Mouse (Mus musculus): ENCODE measurements around the gene Sema5b. TPM values are rescaled to one million over a fixed set of nuclear protein-coding genes. Genes with fewer than 3 reads are reported as not detected.

The Sema5b gene
- polyA plus RNA-seq, 1 experiment from 2014 or later = 6.4 TPM

DNA sequence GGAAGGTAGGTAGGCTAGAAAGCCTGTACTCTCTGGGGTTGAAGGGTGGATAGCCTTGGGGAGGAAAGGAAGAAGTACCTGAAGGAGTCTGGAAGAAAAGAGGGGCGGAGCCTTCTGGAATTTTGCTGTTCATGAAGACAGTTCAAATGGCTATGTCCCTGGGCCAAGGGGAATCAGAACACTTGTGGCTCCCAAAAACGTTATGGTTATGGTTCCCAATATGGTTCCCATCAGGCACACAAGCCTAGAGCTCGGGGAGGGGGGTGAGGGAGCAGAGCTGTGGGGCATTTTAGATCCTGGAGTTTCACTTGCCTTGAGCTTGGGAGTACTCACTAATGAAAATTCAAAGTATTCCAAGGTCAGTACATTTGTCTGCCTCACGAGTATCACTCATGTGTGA is 123.9 kb downstream of the Sema5b start:
- Histone ChIP-seq H3K9me3 (no peaks in the 10 kb centered on the region), H3K4me1 (peaks cover 7% of the 10 kb centered on the region), H3K4me2 (replicated peaks) (no peak overlapping the region), H3K27ac (no peak overlapping the region), H3K27me3 (peaks cover 22% of the 10 kb centered on the region), H3K4me3 (no peak overlapping the region), H3K36me3 (no peaks in the 10 kb centered on the region), H3K9ac (no peak overlapping the region)
- 79% methylated on average over 4 of the region's 4 CpGs for WGBS
- no peak for ATAC-seq (ENCODE audit: low FRiP score, low read depth)

DNA sequence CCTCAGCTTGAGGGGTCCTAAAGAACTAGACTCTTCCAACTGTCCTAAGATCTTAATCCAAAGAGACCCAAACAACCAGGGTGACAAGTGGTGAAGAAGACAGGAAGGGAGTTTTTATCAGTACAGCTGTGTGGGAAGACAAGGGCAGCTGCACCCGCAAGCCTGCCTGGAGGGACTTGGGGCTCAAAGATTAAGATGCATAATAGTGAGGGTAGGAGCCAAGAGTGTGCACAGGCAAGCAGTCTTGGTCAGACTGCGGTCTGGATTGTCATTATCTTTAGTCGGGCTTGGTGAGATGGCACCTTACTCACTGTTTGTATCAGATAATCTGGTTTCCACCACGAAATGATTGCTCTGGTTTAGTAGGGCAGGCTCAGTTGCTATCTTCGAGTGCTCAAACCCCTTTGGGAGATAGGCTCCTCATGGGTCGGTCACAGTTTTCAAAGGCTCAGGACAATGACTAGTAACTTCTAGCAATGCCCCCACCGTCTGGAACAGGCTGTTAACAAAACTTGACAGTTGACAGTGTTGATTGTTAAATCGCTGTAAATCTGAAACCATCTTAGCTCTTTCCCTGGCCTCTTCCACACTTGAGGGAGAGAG is 136.7 kb downstream of the Sema5b start:
- Histone ChIP-seq H3K4me2 (replicated peaks) (no peak overlapping the region), H3K27me3 (no peaks in the 10 kb centered on the region), H3K9me3 (no peaks in the 10 kb centered on the region), H3K9ac (no peak overlapping the region), H3K36me3 (no peaks in the 10 kb centered on the region), H3K4me3 (no peak overlapping the region), H3K27ac (no peak overlapping the region), H3K4me1 (peaks cover 13% of the 10 kb centered on the region; the same call in 1 of the 2 replicates)
- no peak for ATAC-seq (ENCODE audit: low FRiP score, low read depth)
- WGBS = 83% methylated on average over 8 of the region's 8 CpGs

DNA sequence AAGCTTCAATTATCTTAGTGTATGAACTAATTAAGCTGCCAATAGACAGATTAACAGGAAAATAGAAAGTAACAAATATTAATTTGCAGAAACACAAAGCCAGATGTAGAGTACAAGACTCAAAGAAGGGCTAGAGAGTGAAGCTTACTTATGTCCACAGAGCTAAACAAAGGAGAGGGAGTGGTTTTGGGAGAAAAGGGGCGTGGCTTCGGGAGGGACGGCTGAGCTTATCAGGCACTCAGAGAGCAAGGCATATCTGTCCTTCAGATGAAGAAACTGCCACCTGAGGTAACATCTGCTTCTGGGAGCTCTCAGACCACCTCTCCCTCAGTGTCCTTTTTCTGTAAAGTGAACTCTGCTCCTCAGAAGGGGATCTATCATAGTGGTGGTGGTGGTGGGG is 137.5 kb downstream of the Sema5b start:
- no peak overlapping the region for H3K9ac ChIP-seq
- H3K27ac ChIP-seq = no peak overlapping the region
- peaks cover 13% of the 10 kb centered on the region; the same call in 1 of the 2 replicates for H3K4me1 ChIP-seq
- no peaks in the 10 kb centered on the region for H3K9me3 ChIP-seq
- WGBS = 28% methylated on average over 3 of the region's 3 CpGs
- no peak overlapping the region for H3K4me2 ChIP-seq (replicated peaks)
- no peak for ATAC-seq (ENCODE audit: low FRiP score, low read depth)
- no peaks in the 10 kb centered on the region for H3K27me3 ChIP-seq
- no peak overlapping the region for H3K4me3 ChIP-seq
- H3K36me3 ChIP-seq = no peaks in the 10 kb centered on the region

- Histone ChIP-seq H3K27me3 (no peaks in the 10 kb centered on the region), H3K9ac (no peak overlapping the region), H3K36me3 (no peaks in the 10 kb centered on the region), H3K4me2 (replicated peaks) (no peak overlapping the region), H3K4me1 (peaks cover 17% of the 10 kb centered on the region), H3K9me3 (no peaks in the 10 kb centered on the region), H3K4me3 (no peak overlapping the region), H3K27ac (0 out of 2 replicates have a peak overlapping the region, but pooled peaks have one; percentile 10)
- no peak for ATAC-seq (ENCODE audit: low FRiP score, low read depth)
- WGBS = 58% methylated on average over 17 of the region's 17 CpGs
These were observed 140.6 kb downstream of the Sema5b start for GRCm38 (mm10) chr16:35681327-35682108.

DNA sequence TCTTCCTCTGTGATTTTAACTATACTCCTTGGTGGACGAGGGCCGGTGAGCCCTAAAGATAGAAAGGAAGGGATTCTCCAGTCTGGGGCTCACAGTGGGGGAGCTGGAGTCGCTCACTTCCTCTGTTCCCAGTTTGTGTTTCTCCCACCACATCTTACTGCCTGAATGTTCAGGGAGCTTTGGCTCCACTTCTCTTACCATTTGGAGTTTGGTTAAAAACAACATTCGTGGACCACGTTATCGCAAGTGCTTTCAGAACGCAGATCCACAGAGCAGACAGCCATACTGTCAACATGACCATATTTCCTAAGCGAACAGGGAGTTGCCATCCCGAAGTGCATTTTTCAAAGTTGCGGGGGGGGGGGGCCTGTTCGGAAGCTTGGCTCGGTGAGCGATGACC is 144.1 kb downstream of the Sema5b start:
- 79% methylated on average over 13 of the region's 13 CpGs for WGBS
- Histone ChIP-seq H3K27me3 (no peaks in the 10 kb centered on the region), H3K27ac (no peak overlapping the region), H3K4me3 (no peak overlapping the region), H3K36me3 (no peaks in the 10 kb centered on the region), H3K9me3 (no peaks in the 10 kb centered on the region), H3K4me1 (peaks cover 23% of the 10 kb centered on the region), H3K9ac (no peak overlapping the region), H3K4me2 (replicated peaks) (no peak overlapping the region)
- ATAC-seq (ENCODE audit: low FRiP score, low read depth) = no peak

- WGBS = 56% methylated on average over 7 of the region's 7 CpGs
- H3K27ac ChIP-seq = no peak overlapping the region
- peaks cover 16% of the 10 kb centered on the region for H3K4me1 ChIP-seq
- H3K4me3 ChIP-seq = no peak overlapping the region
- ATAC-seq (ENCODE audit: low FRiP score, low read depth) = no peak
- H3K9me3 ChIP-seq = no peaks in the 10 kb centered on the region
- H3K9ac ChIP-seq = no peak overlapping the region
- H3K36me3 ChIP-seq = no peaks in the 10 kb centered on the region
- no peak overlapping the region for H3K4me2 ChIP-seq (replicated peaks)
- H3K27me3 ChIP-seq = no peaks in the 10 kb centered on the region
These were observed 145.5 kb downstream of the Sema5b start for GRCm38 (mm10) chr16:35686491-35686890.

DNA sequence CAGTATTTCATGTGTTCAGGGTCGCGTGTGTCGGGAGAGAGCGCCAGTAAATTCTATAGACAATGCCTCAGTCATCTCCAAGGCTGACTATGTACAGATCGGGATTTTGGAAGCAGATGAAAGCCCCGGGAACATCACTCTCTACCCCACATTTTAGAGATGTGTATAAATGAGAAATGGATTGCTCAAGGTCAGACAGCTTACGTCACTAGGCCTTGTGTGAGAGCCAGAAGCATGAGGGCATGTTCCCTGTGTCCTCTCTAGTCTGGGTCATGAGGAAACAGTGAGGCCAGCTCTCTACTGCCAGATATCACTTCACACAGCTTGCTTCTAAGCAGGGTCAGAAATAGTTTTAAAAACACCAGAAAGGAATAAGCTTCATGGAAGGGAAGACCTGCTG is 150.7 kb downstream of the Sema5b start:
- peaks cover 20% of the 10 kb centered on the region for H3K36me3 ChIP-seq
- no peak overlapping the region for H3K9ac ChIP-seq
- 91% methylated on average over 7 of the region's 7 CpGs for WGBS
- 0 out of 2 replicates have a peak, but pooled peaks cover 6% of the 10 kb centered on the region for H3K9me3 ChIP-seq
- H3K27ac ChIP-seq = no peak overlapping the region
- H3K4me3 ChIP-seq = no peak overlapping the region
- H3K4me2 ChIP-seq (replicated peaks) = no peak overlapping the region
- ATAC-seq (ENCODE audit: low FRiP score, low read depth) = no peak
- peaks cover 5% of the 10 kb centered on the region for H3K4me1 ChIP-seq
- H3K27me3 ChIP-seq = no peaks in the 10 kb centered on the region

DNA sequence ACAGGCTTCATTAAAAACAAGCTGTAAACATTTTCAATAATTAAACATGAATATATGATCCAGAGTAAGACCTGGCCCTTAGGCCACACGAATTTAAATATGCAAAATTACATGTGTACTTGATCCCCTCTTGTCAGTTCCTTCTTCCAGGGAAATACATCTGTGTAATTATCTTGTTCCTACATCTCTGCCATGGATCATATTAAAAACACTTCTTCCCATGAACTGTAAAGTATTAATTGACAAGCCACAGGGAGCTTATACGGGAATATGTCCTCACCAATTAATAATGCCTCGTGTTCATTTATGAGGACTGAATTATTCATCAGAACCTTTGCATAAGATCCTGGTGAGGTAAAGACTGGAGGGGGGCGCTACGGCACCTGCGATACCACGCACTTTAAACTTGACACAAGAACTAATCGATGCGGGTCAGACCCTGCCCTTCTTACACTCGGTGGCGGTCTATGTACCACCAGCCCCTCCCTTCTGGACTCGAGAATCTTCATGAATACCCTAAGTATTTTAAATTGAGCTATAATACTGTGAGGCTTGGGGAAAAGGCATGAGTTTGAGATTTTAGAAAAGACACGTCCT is 153.4 kb downstream of the Sema5b start:
- Histone ChIP-seq H3K27me3 (no peaks in the 10 kb centered on the region), H3K9me3 (0 out of 2 replicates have a peak, but pooled peaks cover 6% of the 10 kb centered on the region), H3K4me1 (no peaks in the 10 kb centered on the region), H3K9ac (no peak overlapping the region), H3K27ac (no peak overlapping the region), H3K4me2 (replicated peaks) (no peak overlapping the region), H3K36me3 (peaks cover 28% of the 10 kb centered on the region), H3K4me3 (no peak overlapping the region)
- 90% methylated on average over 13 of the region's 13 CpGs for WGBS
- ATAC-seq (ENCODE audit: low FRiP score, low read depth) = no peak

DNA sequence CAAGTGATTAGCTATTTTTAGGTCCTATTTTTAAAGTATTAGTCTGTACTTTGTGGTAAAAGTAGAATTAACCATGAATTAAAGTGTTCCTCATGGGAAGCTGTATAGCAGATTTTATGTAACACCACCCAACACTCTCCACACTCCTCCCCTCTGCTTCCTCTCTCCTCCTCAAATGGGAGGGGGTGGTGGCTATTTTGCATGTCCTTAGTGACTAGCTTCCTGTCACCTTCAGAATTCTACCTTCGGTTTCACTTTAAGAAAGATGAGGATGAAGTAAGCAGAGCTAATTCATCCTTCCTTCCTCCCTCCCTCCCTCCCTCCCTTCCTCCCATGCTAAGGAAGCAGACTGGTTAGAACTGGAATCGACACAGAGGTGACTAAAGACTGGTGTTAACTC is 155.2 kb downstream of the Sema5b start:
- no peak overlapping the region for H3K27ac ChIP-seq
- peaks cover 28% of the 10 kb centered on the region for H3K36me3 ChIP-seq
- H3K4me1 ChIP-seq = no peaks in the 10 kb centered on the region
- no peak overlapping the region for H3K4me3 ChIP-seq
- no peak for ATAC-seq (ENCODE audit: low FRiP score, low read depth)
- no peak overlapping the region for H3K9ac ChIP-seq
- 0 out of 2 replicates have a peak, but pooled peaks cover 6% of the 10 kb centered on the region for H3K9me3 ChIP-seq
- WGBS = 84% methylated on average over 2 of the region's 2 CpGs
- H3K4me2 ChIP-seq (replicated peaks) = no peak overlapping the region
- H3K27me3 ChIP-seq = no peaks in the 10 kb centered on the region

GRCm38 (mm10) chr16:35701823-35702222 is 160.9 kb downstream of the Sema5b start:
- no peak overlapping the region for H3K27ac ChIP-seq
- H3K27me3 ChIP-seq = no peaks in the 10 kb centered on the region
- WGBS = 57% methylated on average over 11 of the region's 11 CpGs
- peaks cover 22% of the 10 kb centered on the region for H3K4me1 ChIP-seq
- no peak overlapping the region for H3K4me3 ChIP-seq
- no peak overlapping the region for H3K9ac ChIP-seq
- H3K9me3 ChIP-seq = no peaks in the 10 kb centered on the region
- peaks cover 15% of the 10 kb centered on the region for H3K36me3 ChIP-seq
- ATAC-seq (ENCODE audit: low FRiP score, low read depth) = no peak
- no peak overlapping the region for H3K4me2 ChIP-seq (replicated peaks)

DNA sequence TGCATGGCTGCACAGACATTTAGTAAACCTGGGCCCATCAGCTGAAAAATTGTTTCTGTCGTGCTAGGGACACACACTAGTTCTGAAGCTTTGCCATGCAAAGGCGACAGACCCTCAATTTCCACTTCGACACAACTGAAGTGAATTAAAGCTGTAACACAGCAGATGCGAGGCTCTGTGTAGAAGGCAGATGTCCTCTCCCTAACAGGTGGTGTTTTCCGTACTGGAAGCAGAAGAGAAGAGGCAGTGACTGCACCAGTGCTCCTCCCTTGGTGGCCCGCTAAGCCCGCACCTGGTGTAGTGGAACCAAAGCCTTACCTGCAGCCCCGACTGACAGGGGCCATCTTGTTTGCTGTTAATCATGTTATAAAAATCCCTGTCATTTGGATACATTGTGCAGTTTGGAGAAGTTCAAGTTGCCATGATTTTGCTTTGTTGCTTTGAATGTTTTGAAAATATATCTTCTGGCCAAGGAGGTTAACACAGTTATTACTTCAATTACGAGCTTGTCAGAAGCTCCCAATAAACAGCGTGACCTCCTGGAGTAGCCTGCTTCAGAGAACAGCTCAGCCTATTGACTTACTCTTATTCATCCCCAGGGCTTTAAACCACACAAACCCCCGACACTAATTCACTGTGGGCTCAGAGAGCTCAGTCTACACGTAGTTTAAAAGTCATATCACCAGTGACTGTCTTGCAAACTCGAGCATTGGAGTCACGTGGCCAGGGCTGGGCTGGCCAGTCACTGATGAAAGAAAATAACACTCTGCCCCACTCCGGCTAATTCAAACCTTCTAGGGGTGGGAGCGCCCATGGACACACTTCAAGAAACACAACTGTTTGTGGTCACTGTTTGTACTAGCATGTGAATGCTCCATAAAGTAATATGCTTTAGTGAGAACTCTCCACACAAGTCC is 163.1 kb downstream of the Sema5b start:
- Histone ChIP-seq H3K9me3 (no peaks in the 10 kb centered on the region), H3K27ac (no peak overlapping the region), H3K27me3 (no peaks in the 10 kb centered on the region), H3K4me1 (peaks cover 25% of the 10 kb centered on the region), H3K4me3 (no peak overlapping the region), H3K9ac (no peak overlapping the region), H3K36me3 (peaks cover 7% of the 10 kb centered on the region; the same call in 1 of the 2 replicates), H3K4me2 (replicated peaks) (no peak overlapping the region)
- 41% methylated on average over 16 of the region's 16 CpGs for WGBS
- ATAC-seq (ENCODE audit: low FRiP score, low read depth) = no peak
